Mouse (Mus musculus) gonadal fat pad, adult 2 months (tissue): ENCODE results near the gene Hoxc5. TPM values are rescaled to one million over a fixed set of nuclear protein-coding genes. Genes with fewer than 3 reads are reported as not detected.

Experiments
- DNase-seq: peaks from one replicate; pipeline ENCODE4 v3.0.0-alpha.2; 2012; ENCODE audit warnings: low read depth
- polyA plus RNA-seq: library from polyadenylated mRNA; depleted of rRNA; stranded (reverse); fragments of >200 nt; gene quantifications from 2 replicates; pipeline ENCODE4 v1.2.3, GENCODE M21; 2012

The Hoxc5 gene
- polyA plus RNA-seq, 1 experiment = 11.3 TPM

DNA sequence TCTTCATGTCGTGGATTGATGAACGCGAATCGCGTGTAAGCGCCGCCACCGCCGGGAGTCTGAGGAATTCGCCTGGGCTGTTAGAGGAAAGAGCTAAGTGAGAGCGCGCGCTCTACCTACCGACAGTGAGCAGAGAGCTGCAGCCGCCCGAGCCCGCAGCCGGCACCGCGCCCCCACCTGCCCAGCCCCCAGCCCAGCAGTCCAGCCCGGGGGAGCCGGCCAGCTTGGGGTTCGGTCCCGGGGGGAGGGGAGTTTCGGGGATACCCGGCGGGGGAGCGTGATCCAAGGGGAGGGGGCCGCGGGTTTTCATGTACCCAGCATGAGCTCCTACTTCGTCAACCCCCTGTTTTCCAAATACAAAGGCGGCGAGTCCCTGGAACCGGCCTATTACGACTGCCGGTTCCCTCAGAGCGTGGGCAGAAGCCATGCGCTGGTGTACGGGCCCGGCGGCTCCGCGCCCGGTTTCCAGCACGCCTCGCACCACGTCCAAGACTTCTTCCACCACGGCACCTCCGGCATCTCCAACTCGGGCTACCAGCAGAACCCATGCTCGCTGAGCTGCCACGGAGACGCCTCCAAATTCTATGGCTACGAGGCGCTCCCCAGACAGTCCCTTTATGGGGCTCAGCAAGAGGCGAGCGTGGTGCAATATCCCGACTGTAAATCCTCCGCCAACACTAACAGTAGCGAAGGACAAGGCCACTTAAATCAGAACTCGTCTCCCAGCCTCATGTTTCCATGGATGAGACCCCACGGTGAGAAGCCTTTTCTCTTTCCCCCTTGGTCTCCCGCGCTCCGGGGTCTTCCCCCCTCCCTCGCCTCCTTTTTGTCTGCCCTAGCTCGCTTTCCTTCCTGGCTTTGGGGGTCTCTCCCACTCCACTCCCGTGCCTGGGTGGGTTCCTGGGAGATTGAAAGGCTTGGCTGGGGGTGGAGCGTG, 23.5 kb downstream of the Hoxc5 start, which contains the start of gene Hoxc8:
Gene Hoxc8, plus strand, starts transcription at position 147 of the 937 bp plus-strand sequence.
- DNase-seq = no peak

DNA sequence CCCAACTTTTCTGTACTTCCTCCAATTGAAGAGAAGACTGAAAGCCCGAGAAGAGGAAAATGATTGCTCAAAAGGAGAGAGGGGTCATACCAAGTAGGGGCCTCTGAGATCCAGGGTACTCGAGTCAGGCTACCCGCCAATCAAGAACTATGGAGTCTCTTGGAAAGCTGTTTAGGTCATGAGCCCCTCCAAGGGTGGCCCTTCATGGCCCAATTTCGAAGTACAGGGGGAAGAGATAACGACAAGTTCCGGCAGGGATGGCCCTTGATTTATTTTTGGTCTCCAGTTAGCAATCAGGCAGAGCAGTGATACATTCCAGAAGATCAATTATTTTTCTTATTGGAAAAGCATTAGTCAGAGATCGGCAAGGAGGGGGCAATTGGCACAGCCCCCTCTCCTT, 24.5 kb downstream of the Hoxc5 start:
- no peak for DNase-seq

DNA sequence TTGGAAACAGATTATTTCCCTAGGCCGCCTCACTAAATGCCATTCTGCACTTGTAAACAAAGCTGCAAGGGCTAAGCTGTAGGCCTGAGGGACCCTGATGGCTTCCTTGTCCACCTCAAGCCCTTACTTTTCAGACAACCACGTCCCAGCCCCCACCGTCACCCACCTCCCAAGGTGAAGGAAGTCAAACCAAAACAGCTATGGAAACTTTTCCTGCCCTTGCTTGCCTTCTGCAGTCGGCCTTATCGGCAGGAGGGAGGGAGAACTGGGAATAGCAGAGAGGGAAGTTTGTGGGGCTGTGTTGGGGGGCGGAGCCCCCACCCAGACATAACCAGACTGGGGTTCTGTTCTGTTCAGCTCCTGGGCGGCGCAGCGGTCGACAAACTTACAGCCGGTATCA, 25.0 kb downstream of the Hoxc5 start:
- no peak for DNase-seq

DNA sequence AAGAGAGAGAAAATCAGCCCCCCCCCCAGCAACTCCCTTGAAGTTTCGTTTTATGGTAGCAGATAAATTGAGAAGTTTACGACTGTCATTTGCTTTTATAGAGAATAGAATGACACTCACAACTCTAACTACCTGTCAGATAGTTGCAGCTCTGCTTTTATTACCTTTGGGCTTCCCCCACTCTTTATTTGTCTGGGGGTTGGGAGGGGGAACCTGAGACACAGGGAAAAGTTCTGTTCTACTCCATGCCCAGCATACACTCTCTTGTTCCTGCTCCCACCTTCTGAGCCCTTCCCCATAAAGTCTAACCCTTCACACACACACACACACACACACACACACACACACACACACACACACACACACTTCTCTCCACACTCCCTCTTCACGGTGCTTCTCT, 25.6 kb downstream of the Hoxc5 start:
- no peak for DNase-seq

DNA sequence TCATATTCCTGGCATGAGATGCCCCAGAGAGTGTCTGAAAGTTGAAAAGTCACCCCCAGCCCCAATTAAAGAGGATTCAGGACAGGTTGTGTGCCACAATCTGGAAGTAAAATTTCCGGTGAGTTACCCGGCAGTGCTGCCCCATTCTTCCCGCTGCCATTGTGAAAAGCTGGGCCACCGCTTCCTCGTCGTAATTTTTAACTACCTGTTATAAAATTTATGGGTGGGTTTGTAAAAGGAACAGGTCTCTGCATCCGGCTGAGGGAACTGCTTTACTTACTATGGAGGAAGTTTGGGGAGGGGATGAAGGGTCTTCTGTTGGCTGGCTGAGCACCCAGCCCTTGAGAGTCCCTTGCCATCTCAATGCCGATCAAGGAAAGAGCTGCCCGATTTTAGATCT, 29.3 kb downstream of the Hoxc5 start:
- no peak for DNase-seq

DNA sequence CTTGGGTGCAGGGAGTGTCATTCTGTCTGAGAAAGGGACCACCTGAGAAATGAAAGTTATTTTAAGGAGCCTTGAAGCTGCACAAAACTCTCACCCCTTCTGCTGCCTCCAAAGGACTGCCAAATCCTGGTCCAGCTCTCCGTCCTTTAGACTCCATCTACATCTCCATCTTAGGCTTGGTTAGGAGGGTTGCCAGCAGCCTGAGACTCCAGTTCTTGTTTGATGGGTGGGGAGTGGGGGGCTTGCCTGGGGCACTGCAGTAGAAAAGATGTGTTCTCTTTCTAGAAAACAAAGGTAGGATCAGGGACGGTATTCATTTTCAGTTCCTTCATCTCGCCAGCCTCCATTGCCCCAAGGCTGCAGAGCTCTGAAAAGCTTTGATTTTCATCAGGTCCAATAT, 30.2 kb downstream of the Hoxc5 start:
- no peak for DNase-seq

DNA sequence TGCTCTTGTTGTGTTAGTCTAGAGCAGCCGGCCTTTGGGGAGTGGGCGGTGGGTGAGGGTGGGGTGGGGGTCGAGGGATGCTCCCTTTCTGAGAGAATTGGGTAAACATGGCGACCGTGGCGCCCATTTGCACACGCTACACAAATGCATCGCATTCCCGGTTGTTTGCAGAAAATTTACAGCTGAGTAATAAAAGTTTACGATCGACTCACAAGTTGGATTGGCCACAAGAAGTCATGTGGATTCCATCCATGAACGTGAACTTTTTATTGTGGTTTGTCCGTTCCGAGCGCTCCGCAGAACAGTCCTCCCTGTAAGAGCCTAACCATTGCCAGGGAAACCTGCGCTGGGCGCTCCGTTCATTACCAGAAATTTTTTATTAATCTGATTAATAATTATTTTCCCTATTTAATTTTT, 30.7 kb downstream of the Hoxc5 start, which contains the start of gene Hoxc6:
Gene Hoxc6, plus strand, starts transcription at position 319 of the 417 bp plus-strand sequence.
- no peak for DNase-seq

DNA sequence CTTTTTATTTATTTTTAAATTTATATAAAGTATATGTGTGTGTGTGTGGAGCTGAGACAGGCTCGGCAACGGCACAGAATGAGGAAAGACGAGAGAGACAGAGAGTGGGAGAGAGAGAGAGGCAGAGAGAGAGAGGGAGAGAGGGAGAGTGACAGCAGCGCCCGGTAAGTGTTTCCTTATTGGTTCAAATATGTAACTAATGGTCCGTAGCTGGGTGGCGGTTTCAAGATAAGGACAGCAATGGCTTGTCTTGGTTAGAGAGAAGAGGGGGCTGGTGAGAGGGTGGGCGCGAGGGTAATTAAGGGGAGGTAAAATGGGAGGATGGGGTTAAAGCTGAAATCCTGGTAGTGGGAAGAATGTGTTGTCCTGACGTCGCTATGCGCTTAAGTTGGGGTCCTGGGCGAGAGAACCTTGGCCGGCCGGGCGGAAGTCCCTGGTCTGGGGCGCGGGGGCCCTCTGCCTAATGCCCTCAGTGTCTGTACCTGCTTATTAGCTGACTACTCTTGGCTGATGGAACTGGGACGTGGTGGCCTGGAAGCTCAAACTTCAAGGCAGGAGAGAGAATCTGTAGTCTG, 31.5 kb downstream of the Hoxc5 start:
- DNase-seq = no peak

DNA sequence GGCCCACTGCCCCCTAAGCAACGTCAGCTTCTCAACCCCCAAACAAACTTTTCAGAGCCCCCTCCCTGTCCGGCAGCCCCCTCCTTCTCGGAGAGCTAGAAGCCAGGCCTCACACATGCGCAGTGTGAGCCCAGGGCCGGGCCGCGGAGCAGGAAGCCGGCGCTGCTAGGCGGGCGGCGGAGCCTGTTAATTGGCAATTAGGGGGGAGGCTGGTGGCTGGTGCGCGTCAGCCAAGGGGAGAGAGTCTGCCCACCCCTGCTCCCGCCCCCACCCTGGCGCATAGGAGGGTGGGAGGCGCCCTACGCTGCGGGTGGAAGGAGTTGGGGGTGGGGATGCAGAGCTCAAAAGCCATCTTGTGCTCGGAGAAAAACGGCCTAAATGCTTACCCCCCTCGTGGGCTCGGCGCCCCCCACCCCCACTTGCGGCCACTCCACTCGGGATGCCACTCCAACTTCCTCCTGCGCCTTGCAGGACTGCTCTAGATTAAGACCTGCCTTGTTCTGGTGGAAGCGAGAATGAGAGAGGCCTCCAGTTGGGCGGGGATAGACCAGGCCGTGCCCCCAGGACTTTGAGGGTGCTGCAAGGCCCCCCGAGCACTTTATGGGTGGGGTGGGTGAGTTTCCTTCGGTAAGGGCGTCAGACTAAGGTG, 32.1 kb downstream of the Hoxc5 start:
- DNase-seq = no peak

DNA sequence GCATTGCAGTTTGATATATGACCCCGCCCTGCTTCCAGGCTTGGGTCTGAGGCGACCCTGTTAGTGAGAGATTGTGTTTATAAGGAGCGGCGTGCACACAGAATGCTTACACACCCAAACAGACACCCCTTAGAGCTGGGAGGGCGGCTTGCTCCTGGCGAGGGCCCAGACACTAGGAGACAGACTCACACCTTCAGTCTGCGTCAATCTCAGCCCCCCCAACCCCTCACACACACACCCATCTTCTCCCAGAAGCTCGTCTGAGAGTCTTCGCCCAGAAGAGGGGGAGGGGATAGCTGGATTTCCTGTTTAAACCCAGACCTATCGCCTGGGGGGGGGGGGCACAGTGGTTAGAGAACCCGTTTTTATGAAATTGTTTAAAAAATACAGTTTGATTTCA, 32.7 kb downstream of the Hoxc5 start:
- no peak for DNase-seq

DNA sequence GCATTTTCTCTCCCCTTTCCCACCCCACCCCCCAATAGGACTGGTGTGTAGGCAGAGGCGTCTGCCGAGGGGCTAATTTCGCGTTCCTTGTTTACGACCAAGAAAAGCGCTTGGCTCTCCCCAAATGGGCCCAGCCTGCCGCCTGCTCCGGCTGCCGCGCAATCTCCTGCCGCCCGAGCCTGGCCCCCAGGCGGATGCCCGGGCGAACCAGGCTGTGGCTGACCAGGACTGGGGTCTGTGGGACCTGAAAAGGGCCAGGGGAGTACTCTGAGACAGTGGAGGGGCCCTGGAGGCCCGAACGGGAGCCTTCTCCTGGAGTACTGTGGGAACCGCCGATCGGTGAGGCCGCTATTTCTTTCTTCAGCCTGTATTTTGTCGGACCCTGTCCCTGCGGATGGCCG, 33.3 kb downstream of the Hoxc5 start:
- no peak for DNase-seq

DNA sequence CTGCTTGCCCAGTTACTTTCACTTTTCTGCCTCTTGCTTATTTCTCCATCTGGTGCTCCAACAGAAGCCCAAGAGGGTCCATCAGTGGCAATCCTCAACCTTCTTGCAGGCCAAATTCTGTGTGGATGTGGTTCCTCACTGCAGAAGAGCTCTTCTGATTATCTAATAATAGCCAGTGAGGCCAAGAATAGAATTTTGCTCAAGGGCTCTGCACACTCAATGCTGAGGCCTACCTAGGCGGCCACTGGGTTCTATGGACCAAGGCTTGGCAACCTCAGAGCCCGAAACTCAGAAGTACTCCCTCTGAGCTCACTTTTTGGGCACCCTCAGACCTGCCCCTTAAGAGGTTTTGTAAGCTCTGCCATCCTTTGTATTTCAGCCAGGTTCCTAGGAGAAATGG, 34.1 kb downstream of the Hoxc5 start:
- no peak for DNase-seq

DNA sequence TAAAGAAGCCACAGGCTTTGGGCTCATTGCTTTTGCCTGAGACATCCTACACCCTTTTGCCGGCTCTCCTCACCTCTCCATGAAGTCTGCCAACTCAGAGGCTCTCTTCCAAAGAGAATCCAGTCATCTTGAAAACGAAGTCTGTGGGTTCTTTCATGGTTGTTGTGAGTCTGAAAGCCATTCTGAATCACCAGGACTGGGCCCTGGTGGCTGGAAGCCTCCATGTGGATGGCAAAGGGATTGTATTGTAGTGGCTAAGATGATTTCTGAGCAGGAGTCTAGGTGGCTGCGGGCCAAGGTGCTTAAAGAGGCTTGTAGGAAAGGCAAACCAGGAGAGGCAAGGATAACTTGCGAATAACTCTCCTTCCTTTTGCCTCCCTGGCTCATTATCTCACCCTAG, 34.9 kb downstream of the Hoxc5 start:
- DNase-seq = no peak

DNA sequence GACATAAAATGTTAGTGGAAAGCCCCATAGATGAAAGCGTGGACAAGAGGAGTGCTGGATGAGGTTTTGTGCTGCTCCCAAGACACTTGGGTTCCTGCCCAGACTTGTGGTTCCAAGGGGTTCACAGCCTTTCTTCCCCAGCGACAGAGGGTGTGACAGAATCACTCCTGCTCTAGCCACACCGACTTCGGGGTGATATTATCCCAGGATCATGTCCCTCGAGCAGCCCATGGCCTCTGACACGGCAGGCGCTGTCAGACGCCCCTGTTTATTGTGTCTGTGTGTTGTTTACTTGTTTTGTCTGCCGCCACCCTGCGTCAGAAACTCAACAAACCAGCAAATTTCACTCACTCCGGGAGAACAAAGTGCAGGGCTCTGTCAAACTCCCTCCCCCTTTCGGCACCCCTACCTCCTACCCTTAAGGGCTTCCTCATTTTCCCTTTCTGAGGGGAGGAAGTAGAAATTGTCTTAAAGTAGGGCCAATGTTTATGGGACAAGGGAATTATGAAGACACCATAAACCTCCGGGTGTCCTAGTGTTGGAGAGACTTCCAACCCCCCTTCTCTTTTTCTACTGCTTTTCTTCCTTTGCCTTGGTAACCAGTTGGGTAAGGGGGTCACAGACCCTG, 35.7 kb downstream of the Hoxc5 start:
- no peak for DNase-seq

DNA sequence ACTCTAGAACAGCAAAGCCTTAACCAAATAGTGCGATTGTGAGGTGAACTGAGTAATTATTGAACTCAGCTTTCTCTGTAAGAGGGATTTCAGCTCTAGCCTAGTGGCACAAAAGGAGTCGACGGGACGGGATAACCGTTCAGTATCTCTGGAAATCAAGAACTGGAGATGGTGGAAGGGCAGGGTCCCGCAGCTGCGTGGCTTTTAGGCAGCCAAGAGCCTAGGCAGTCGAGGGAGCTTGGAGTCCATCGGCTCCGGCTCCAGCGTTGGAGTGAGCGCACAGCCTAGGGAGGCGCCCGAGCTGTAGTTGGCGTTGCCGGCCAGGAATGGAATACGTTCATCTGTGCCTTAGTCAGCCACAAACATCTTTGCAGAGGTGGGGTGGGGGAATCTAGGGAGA, 38.1 kb downstream of the Hoxc5 start:
- no peak for DNase-seq

DNA sequence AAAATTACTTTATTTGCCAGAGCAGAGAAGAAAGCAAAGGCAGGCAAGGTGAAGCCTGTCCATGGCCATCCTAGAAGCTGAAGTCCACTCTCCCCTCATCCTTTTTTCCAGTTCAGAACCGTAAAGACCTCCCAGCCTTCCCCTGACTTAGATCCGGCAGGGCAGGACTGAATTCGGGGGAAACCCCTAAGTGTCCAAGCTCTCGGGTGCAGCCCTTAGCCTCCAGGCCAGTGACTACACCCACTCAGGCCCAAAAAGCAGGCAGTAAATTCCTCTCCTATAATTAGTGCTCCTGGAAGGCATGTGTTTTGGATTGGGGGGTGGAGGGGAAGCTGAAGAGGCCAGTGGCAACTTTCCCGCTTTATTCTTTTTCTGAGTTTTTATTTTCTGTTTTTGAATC, 38.6 kb downstream of the Hoxc5 start:
- DNase-seq = no peak

DNA sequence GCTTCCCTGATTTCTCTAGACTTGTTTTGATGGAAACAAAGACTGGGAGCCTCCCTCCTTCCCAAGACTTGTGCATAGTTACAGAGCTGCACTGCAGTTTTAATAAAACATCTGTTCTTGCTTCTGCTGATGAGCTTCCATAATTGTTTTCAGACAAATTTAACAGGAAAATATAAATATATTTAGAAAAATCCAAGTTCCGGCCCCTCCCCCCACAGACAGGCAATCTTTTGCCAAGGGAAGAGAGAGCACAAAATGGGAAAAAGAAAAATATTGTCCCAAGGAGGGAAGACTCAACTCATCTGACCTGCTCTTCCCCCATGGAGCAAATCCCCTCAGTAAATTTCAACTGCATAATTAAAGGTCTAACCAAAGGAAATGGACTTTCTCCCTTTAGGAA, 39.1 kb downstream of the Hoxc5 start:
- no peak for DNase-seq

DNA sequence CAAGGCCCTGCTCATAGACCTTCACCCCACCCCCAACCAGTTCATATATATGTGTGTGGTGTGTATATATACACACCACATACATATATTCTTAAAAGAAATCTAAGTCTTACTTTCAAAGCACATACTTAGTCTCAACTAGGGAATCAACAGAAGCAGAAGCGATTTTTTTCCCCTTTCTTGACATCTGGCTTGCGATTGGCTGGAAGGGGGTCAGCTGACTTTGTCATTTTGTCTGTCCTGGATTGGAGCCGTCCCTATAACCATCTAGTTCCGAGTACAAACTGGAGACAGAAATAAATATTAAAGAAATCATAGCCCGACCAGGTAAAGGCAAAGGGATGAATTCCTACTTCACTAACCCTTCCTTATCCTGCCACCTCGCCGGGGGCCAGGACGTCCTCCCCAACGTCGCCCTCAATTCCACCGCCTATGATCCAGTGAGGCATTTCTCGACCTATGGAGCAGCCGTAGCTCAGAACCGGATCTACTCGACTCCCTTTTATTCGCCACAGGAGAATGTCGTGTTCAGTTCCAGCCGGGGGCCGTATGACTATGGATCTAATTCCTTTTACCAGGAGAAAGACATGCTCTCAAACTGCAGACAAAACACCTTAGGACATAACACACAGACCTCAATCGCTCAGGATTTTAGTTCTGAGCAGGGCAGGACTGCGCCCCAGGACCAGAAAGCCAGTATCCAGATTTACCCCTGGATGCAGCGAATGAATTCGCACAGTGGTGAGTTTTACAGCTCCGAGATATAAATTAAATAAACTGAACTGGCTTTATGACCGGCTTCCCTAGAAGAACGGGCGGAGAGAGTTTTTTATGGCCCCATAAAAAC, 42.2 kb downstream of the Hoxc5 start:
- no peak for DNase-seq

DNA sequence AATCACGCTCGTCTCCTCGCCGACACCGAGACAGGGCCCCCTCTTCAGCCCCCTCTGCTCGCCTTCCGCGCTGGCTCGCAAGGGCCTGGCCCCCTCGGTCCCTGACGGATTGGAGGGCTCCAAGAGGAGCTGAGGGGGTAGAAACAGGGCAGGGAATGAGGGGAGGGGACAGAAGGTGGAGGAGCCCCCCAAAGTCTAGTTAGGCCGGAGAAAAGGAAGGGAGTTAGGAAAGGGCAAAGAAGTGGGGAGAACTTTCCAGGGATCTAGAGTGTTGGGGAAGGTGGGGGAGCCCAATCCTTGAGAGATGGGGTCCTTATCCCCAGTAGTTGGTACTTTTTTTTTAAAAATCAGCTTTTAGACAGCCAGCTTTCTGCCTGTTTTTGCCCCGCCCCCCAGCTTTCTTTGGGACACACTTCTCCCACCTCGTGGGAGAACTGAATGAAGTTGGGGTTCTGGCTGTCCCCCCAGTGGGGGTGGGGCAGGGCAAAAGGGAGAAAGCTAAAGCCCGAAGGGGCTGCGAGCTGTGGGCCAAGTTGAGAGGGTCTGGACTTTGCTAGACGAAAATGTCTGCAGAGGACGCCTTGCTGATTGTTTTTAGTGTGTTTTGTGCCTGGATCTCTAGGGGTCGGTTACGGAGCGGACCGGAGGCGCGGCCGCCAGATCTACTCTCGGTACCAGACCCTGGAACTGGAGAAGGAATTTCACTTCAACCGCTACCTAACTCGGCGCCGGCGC, 43.0 kb downstream of the Hoxc5 start:
- DNase-seq = no peak

DNA sequence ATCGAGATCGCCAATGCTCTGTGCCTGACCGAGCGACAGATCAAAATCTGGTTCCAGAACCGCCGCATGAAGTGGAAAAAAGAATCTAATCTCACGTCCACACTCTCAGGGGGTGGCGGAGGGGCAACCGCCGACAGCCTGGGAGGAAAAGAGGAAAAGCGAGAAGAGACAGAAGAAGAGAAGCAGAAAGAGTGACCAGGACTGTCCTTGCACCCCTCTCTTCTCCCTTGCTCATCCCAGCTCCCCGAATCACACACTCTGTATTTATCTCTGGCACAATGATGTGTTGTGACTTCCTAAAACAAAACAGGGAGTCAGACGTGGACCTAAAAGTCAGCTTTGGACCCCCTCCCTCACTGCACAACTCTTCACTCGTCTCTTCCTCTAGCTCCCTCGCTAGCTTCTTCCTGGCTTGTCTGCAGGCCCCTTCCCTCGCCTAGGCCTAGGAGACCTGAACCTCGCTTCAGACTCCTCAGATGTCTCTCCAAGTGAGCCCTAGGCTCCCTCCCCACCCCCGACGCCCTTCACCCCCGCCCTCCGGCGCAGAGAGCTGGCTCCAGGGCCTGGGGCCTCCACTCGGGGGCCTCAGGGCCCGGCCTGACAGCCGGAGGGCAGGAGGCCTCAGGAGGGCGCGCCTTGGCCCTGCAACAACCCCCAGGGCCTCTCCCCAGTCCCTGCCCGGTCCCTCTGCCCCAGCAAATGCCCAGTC, 43.8 kb downstream of the Hoxc5 start:
- no peak for DNase-seq
